Mouse (Mus musculus) thymus, adult 2 months (tissue): ENCODE measurements around the gene Nxnl1. TPM values are rescaled to one million over a fixed set of nuclear protein-coding genes. Genes with fewer than 3 reads are reported as not detected.
"Not testable (repeated sequence)": the region's sequence is repeated elsewhere in the genome, so short reads cannot be mapped to it uniquely, and the experiment has no call there.

ENCODE experiments used
- DNase-seq: peaks from one replicate; pipeline ENCODE4 v3.0.0; 2021
- H3K27ac ChIP-seq: fragments of 200-500 bp; 2 replicates; pipeline ENCODE4 v1.5.1; 2012; ENCODE audit warnings: low read length, control low read depth; ENCODE audit not compliant: control insufficient read depth, insufficient read depth
- H3K27me3 ChIP-seq: fragments of 200-500 bp; 2 replicates; pipeline ENCODE4 v1.6.1; 2012; ENCODE audit warnings: mild to moderate bottlenecking, low read length, moderate library complexity, mixed read lengths; ENCODE audit not compliant: control insufficient read depth, insufficient read depth
- H3K36me3 ChIP-seq: fragments of 200-500 bp; 2 replicates; pipeline ENCODE4 v1.6.1; 2012; ENCODE audit warnings: mild to moderate bottlenecking, low read length, moderate library complexity; ENCODE audit not compliant: control insufficient read depth, insufficient read depth
- H3K4me1 ChIP-seq: fragments of 200-500 bp; replicated peaks from 2 replicates; pipeline ENCODE4 v1.6.1; 2012; ENCODE audit warnings: low read length; ENCODE audit not compliant: control insufficient read depth, insufficient read depth
- H3K4me3 ChIP-seq: fragments of 200-500 bp; 2 replicates; pipeline ENCODE4 v1.5.1; 2012; ENCODE audit warnings: mild to moderate bottlenecking, low read length, control low read depth, moderate library complexity; ENCODE audit not compliant: control insufficient read depth, insufficient read depth
- CTCF ChIP-seq: fragments of 200-500 bp; IDR thresholded peaks from 2 replicates; pipeline ENCODE4 v1.5.1; 2012; ENCODE audit warnings: mild to moderate bottlenecking, control low read depth, low read length, moderate library complexity, borderline replicate concordance; ENCODE audit not compliant: control insufficient read depth, poor library complexity, insufficient read depth; ENCODE audit errors: extremely low read depth
- POLR2A ChIP-seq: fragments of 200-500 bp; IDR thresholded peaks from 2 replicates; pipeline ENCODE4 v1.6.1; 2012; ENCODE audit warnings: mild to moderate bottlenecking, low read length, control low read depth, moderate library complexity; ENCODE audit not compliant: control insufficient read depth, poor library complexity, insufficient read depth; ENCODE audit errors: extremely low read depth
- WGBS: fragments of 180-500 bp; shearing (Covaris S2); methylation state at CpG from one replicate; pipeline ENCODE4 v1.1.7; 2018; 5-methylcytosine and 5-hydroxymethylcytosine counted together
- polyA plus RNA-seq: library from polyadenylated mRNA; depleted of rRNA; stranded (reverse); fragments of >200 nt; gene quantifications from 2 replicates; pipeline ENCODE4 v1.2.3, GENCODE M21; 2012

The Nxnl1 gene
- polyA plus RNA-seq, 1 experiment: 0.05 TPM

GRCm38 (mm10) chr8:71534263-71534810, 32.1 kb downstream of the Nxnl1 start:
- TF ChIP-seq POLR2A (no peak), CTCF (no peak)
- Histone ChIP-seq H3K27me3 (no peaks in the 10 kb centered on the region), H3K27ac (no peak overlapping the region), H3K4me1 (peaks cover 28% of the 10 kb centered on the region), H3K4me3 (no peak overlapping the region), H3K36me3 (no peaks in the 10 kb centered on the region)
- DNase-seq: no peak
- WGBS: 88% methylated on average over 3 of the region's 3 CpGs

- not testable (repeated sequence) for H3K27ac ChIP-seq, H3K27me3 ChIP-seq, H3K36me3 ChIP-seq, DNase-seq, H3K4me3 ChIP-seq
- peaks cover 19% of the 10 kb centered on the region for H3K4me1 ChIP-seq
- WGBS: 86% methylated on average over 8 of the region's 12 CpGs
Measured at GRCm38 (mm10) chr8:71530735-71531467, 35.5 kb downstream of the Nxnl1 start.

- Histone ChIP-seq H3K4me1 (peaks cover 9% of the 10 kb centered on the region), H3K36me3 (no peaks in the 10 kb centered on the region), H3K27ac (peak overlapping the region; percentile 21; the same call in 1 of the 2 replicates), H3K27me3 (no peaks in the 10 kb centered on the region), H3K4me3 (no peak overlapping the region)
- DNase-seq: peak; percentile 57
- TF ChIP-seq POLR2A (no peak), CTCF (no peak)
- WGBS: 11% methylated on average over 11 of the region's 11 CpGs
Measured at GRCm38 (mm10) chr8:71528362-71529073, 37.9 kb downstream of the Nxnl1 start.

GRCm38 (mm10) chr8:71527162-71527870, 39.1 kb downstream of the Nxnl1 start:
- 67% methylated on average over 3 of the region's 3 CpGs for WGBS
- Histone ChIP-seq H3K36me3 (no peaks in the 10 kb centered on the region), H3K4me1 (peaks cover 9% of the 10 kb centered on the region), H3K27me3 (no peaks in the 10 kb centered on the region), H3K27ac (no peak overlapping the region), H3K4me3 (no peak overlapping the region)
- DNase-seq: no peak
- TF ChIP-seq CTCF (no peak), POLR2A (no peak)

- DNase-seq: no peak
- no peak overlapping the region for H3K27ac ChIP-seq
- 71% methylated on average over 6 of the region's 6 CpGs for WGBS
- H3K27me3 ChIP-seq: no peaks in the 10 kb centered on the region
- H3K36me3 ChIP-seq: no peaks in the 10 kb centered on the region
- peaks cover 9% of the 10 kb centered on the region for H3K4me1 ChIP-seq
- no peak overlapping the region for H3K4me3 ChIP-seq
- TF ChIP-seq CTCF: no peak
- no peak for TF ChIP-seq POLR2A
Measured at GRCm38 (mm10) chr8:71526272-71526671, 40.1 kb downstream of the Nxnl1 start.

- TF ChIP-seq CTCF (no peak), POLR2A (no peak)
- peaks cover 9% of the 10 kb centered on the region for H3K4me1 ChIP-seq
- WGBS: 87% methylated on average over 46 of the region's 46 CpGs
- H3K27me3 ChIP-seq: no peaks in the 10 kb centered on the region
- H3K4me3 ChIP-seq: no peak within 1 kb of the TSS
- no peaks in the 10 kb centered on the region for H3K36me3 ChIP-seq
- H3K27ac ChIP-seq: no peak within 1 kb of the TSS
- no peak for DNase-seq
Measured at GRCm38 (mm10) chr8:71525226-71526050, 41.0 kb downstream of the Nxnl1 start, which contains the start of gene Ccdc194. Gene Ccdc194 (minus strand): TSS chr8:71525711.
